Mouse (Mus musculus) embryonic stem cell, embryonic (primary cell): ENCODE data around the gene Etv6.

ENCODE experiments used
- CTCF ChIA-PET, 4 experiments: fragments of 300-600 bp in 2 of 4; fragments of 350-600 bp in 2 of 4; sonication (Branson Sonifier 250); formaldehyde crosslinking; loops; one replicate each; lab custom pipeline; 2022; ENCODE audit warnings: inconsistent platforms in 2 of 4; lab: Charles Lee
- POLR2A ChIA-PET, 4 experiments: fragments of 300-600 bp in 2 of 4; fragments of 350-600 bp in 2 of 4; sonication (Branson Sonifier 250); formaldehyde crosslinking; loops; one replicate each; lab custom pipeline; 2022; ENCODE audit warnings: antibody characterized with exemption in 4 of 4, inconsistent platforms in 1 of 4; lab: Charles Lee

The Etv6 gene

DNA sequence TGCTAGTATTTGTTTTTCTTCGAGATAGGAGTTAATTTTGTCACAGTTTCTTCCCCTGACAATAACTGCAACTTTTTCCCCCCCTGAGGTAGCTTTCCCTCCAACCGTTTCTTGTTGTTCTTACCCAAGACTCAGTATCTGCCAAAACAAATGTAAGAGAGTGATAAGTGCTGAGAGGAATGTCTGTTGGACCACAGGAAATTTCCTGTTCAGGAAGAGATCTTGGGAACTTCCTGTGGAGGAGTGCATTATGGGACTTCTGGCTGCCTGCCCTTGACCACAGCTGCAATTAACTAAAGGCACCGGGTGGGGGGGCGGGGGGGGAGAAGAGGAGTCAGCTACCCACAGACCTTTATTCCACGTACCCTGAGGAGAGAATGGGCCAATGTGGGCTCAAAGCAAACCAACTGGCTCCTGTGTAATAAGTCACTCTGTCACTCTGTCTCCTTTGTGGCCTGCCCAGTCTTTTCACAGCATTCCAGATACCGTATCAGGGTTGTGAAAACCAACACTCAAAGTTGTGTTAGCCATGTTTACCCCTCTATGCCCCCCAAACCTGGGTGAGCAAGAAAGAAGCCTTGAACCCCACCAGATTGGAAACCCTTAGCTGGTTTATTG lies 150.9 kb downstream of the Etv6 start:
- ChIA-PET CTCF (no interaction called here), POLR2A (interaction anchor here in 3 of 4 experiments (0.6 to 4.1 kb wide), 3 partner anchors 9 to 13 kb away, joined by 4 to 27 read pairs (median 4); no protein-coding TSS in a partner anchor)

DNA sequence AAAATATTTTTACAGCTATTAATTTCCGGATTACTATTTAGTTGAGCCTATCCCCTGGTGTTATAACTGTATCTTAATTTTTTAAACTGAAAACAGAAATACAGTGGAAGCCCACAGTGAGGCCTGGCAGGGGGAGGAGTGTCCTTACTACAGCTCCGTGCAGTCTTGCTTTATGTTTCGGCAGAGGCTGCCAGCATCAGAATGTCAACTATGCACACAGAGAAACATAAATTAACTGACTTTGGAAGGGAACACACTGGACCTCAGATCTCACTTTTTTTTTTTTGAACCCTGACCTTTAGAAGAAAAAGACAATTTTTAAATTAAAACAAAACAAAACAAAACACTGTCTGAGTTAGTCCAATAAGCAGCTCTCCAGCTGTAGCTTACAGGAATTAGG lies 153.2 kb downstream of the Etv6 start:
- ChIA-PET POLR2A (interaction anchor here in 3 of 4 experiments (0.6 to 4.1 kb wide), 11 partner anchors 9 to 765 kb away, joined by 3 to 27 read pairs (median 3); no protein-coding TSS in a partner anchor), CTCF (interaction anchor here in 2 of 4 experiments (0.6 to 0.7 kb wide), 2 partner anchors 193 to 379 kb away, joined by 3 to 5 read pairs; no protein-coding TSS in a partner anchor)

DNA sequence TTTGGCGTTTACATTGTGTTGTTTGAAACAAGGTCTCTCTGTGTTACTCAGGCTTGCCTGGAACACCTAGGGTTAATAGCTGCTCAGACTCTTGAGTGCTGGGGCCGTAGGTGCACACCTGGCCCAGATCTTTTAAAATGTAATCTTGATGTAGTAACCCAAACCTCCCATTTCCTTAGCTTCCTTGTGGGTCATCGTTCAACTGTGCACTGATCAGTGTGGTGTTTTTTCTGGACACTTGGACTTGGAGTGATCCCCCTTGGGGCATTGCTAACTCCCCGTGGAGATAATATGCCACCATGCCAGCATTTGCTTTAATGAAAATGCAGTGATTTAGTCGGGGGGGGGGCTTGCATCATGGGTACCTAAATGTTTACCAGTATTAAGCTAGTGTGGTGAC lies 153.7 kb downstream of the Etv6 start:
- ChIA-PET POLR2A (interaction anchor here (0.6 to 4.1 kb wide), 15 partner anchors 9 to 764 kb away, joined by 3 to 27 read pairs (median 3); no protein-coding TSS in a partner anchor), CTCF (no interaction called here)

DNA sequence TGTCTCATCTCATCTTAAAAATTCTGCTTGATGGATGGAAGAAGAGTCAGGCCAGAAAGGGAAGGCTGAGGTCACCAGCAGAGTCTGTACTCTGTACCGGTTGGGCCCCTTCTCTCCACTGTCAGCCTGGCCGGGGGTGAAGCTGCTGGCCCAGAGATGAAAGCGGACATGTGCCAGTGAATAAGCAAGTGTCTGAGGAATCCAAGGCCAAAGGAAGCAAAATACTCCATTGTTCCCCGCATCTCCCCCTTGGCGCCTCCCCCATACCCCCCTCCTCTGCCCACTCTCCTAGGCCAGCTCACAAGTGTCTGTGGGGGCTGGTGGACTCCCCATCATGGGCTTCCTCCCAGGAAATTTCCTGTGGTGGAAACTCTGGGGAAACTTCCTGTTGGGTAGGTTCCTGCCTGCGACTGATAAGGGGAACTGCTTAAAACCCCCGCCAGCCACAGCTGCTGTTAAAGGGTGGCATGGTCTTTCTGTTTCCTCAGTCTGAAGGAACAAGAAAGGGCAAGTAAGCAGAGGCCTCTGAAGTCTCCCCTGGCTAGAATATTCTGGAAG lies 154.2 kb downstream of the Etv6 start:
- CTCF ChIA-PET: no interaction called here
- POLR2A ChIA-PET: interaction anchor here (0.6 to 4.1 kb wide), 15 partner anchors 9 to 667 kb away, joined by 3 to 27 read pairs (median 3); no protein-coding TSS in a partner anchor

DNA sequence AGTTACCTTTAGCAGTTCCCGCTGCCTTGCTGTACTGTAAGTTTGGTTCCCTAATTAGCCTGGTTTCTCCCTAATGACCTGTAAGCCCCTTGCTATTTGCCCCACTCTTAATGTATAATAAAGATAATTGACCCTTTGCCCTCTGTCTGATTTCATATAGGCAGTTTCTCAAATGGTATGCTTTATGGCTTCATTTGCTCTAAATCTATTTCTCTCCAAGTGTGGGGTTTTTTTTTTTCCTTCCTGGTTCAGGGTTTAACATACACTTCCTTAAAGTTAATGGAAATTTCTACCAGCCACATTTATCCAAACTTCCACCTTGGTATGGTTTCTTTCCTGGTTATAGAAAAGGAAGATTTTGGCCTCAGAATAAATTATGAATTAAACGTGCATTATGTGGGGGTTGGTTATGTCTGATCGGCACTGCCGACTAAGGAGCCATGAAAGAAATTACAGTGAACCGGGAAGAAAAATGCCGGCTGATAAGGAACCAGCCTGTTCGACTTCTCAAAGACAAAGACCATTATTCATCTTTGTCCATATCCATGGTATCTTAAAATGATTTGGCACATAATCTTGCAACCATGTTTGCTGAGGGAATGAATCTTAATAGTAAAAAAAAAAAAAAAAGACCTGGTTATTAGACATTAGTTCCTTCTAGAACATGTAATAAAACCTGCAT lies 155.2 kb downstream of the Etv6 start:
- POLR2A ChIA-PET: interaction anchor here in 1 of 4 experiments (0.8 to 1.2 kb wide), 2 partner anchors 9 to 39 kb away, joined by 3 to 4 read pairs; no protein-coding TSS in a partner anchor
- CTCF ChIA-PET: no interaction called here

DNA sequence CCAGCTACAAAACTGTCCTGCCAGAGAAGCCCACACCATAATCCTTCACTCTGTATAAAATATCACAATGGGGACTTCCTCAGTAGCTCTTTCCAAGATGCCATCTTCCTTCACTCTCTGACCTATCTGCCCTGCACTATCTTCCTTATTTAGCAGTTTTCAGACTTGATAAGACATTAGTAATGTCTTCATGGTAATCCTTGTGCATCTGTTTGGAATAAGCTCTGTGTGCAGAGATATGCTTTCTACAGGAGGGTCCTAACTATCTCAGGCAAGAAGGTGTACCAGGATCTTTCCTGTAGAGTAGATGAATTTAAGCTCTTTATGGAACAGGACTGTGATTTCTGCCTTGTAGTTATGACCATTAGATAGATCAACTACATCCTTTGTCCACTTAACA lies 157.2 kb downstream of the Etv6 start:
- ChIA-PET POLR2A (interaction anchor here in 1 of 4 experiments (1.2 to 2.0 kb wide), 3 partner anchors 8 to 13 kb away, joined by 3 to 7 read pairs (median 6); no protein-coding TSS in a partner anchor), CTCF (no interaction called here)

DNA sequence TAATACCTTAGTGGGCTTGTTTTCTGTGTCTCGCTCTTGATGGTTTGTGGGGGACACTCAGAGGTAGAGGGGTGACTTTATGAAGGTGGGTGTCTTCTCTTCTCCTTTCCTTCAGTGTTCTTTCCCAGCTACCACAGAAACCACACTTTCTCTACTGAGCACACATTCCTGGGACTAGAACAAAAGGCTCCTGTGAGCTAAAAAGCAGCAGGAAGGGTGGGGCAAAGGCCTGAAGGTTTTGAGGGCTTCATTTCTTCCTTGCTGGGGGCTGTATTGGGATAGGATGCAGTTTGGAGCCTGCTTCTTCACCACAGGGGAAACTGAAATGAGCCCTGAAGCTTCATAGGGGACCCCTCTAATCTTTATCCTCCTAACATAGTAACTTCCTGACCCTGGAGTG lies 164.4 kb downstream of the Etv6 start:
- ChIA-PET CTCF (no interaction called here), POLR2A (interaction anchor here in 3 of 4 experiments (0.5 to 4.5 kb wide), 11 partner anchors 7 to 123 kb away, joined by 3 to 27 read pairs (median 4); no protein-coding TSS in a partner anchor)

DNA sequence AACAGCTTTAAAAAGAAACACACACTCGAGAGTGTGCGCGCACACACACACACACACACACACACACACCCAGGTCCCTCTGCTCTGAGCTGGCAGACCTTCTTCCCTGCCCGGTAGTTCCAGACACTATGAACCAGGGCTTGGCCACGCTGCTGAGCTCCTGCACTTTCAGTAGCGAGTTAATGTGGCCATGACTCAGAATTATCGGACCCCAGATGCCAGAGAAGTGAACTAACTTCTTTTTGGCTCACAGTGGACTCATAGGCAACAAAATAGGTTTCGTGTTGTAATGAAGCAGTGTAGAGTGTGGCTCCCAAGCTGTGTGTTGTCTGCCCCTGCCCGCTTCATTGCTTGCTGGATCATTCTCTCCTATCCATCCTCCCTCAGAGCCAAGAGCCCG lies 165.1 kb downstream of the Etv6 start:
- POLR2A ChIA-PET: interaction anchor here in 3 of 4 experiments (0.6 to 4.5 kb wide), 11 partner anchors 8 to 122 kb away, joined by 3 to 27 read pairs (median 4); no protein-coding TSS in a partner anchor
- CTCF ChIA-PET: no interaction called here

DNA sequence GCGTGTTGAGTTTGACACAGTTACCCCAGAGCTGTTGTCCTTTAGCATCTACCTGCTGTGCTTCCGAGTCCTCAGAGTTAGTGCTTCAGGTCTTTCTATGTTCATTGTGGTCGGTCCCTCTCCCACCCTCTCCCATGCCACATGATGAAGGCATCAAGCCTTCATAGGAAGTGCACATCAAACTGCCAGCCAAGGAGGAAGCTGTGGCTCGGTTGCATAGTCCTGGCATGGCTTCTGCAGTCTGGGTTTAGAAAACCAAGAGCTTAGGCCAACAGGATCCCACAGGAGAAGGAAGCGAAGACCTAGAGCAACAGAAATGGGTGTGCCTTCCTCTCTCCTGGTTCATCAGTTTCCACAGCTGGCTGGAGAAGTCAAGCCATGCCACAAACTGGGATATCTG lies 166.7 kb downstream of the Etv6 start:
- CTCF ChIA-PET: no interaction called here
- POLR2A ChIA-PET: interaction anchor here in 1 of 4 experiments (0.6 kb wide), 2 partner anchors 13 to 15 kb away, joined by 3 read pairs; no protein-coding TSS in a partner anchor

DNA sequence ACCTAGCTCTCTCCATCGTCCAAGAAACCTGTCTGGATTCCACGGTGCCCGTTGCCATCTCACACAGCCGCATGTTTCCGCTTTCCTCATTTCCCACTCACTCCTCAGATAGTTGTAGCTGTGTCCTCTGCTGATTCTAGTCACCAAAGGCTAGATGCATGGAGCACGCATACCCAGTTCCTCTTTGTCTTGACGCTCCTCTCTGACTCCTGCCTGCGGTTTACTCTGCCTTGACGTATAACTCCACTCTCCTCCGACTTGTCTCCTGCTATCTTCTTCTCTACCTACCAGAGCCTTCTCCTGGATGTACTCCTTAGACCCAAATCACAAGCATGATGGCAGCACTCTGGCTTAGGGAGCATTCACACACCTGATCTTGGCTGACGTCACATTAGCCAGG lies 169.7 kb downstream of the Etv6 start:
- ChIA-PET CTCF (no interaction called here), POLR2A (interaction anchor here in 1 of 4 experiments (0.6 kb wide), 1 partner anchor 396 kb away, joined by 3 read pairs; no protein-coding TSS in a partner anchor)

DNA sequence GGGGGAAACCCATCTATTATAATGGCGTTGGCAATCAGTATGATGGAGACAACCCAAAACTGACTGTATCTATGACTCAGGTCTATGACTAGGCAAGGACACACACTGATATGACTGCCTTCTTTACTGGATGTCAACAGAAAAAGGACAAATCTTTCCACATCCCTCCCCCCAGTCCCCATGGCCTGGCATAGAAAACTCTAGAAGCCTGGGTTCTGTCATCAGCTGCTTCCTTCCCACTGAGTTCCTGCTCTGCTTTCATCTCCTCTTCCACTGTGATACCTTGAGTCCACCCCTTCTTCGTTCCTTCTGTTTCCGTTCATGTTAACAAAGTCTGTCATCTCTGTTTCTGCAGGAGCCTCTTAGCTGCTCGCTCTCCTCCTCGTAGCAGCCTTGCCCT lies 170.2 kb downstream of the Etv6 start:
- ChIA-PET POLR2A (interaction anchor here in 2 of 4 experiments (0.6 to 1.0 kb wide), 2 partner anchors 26 to 395 kb away, joined by 3 read pairs; no protein-coding TSS in a partner anchor), CTCF (no interaction called here)

DNA sequence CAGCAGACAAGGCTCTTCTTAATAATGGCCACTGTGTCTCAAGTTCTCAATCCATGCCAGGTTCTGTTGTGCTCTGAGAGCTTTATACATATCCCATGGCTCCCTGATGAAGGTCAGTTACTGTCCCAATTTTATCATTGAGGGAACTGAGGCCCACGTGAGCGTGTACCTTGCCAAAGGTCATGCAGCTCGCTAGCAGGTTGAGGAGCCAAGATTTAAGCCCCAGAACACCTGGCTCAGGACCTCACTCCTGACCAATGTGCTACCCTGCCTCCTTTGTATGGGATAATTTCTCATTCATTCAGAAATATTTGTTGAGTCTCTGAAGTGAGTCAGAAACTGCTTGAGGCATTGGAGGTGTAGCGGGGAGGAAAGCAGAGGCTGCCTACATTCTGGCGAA lies 170.8 kb downstream of the Etv6 start:
- POLR2A ChIA-PET: interaction anchor here in 1 of 4 experiments (1.0 kb wide), 1 partner anchor 27 kb away, joined by 3 read pairs; no protein-coding TSS in a partner anchor
- CTCF ChIA-PET: no interaction called here

DNA sequence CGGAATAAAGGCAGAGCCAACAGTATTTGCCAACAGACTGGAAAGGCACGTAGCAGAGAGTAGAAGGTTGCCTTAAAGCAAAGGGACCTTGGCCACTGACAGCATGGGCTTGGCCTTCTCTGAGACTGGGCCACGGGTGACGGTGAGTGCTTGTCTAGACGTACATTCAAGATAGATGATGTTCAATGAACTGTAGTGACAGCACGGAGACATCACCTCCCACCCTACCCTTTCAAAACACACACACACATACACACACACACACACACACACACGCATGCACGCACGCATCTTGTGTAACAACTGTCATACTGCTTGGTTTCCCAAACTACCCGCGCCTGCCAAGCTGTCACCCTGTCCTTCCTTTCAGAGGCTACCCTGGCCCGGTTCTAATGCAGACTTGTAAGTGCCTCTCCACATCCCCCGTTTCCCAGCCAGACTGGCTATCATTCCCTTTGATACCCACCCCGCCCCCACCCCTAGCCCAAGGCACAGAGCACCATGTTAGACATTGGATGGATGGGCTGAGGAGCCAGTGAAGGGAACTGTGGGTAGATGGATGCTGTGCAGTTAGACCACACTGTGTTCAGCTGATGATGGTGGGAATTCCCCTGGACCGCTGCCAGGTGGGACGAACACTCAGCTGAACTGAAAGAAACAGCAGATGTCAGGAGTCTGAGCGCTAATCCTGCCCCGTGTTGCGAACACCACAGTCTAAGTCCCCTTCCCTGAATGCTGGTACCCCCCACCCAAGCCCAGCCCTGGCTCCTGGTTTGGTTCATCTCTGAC lies 172.1 kb downstream of the Etv6 start:
- CTCF ChIA-PET: interaction anchor here in 1 of 4 experiments (0.6 to 0.7 kb wide), 2 partner anchors 161 to 388 kb away, joined by 6 to 12 read pairs; no protein-coding TSS in a partner anchor

DNA sequence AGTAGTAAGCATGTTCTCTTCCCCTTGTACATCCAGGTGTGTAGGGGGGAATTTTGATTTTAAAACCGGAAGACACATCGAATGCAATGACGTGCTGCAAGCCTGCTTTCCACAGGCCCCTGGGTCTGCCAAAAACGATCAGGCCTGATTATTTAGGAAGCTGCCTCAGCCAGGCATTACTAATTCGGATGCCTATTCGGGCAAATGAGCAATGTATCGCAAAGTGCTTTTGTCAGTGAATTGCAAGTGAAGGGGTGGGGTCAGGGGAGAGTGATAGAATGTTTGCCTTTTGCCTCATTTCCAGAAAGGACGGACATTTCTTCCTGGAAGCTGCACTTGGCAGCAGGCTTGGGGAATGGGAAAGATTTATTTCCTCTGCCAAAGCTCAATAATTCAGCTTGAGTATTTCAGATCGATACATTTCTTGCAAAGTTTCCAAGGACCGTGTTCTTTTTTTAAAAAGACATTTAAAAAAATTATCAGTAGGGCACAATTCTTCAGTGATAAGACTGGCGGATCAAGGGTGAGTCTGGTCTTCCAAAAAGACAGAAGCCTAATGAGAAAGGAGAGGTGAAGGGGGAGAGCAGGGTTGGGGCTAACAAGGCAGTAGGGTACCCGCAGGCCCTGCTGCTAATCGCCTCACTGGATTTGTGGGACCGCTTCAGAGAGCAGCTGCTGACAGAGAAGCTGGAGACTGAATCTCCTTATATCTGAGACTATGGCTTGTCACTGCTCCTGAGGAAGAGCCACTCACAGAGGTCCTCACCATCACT lies 172.9 kb downstream of the Etv6 start:
- CTCF ChIA-PET: interaction anchor here in 1 of 4 experiments (0.6 to 0.7 kb wide), 2 partner anchors 160 to 387 kb away, joined by 6 to 12 read pairs; no protein-coding TSS in a partner anchor
- POLR2A ChIA-PET: interaction anchor here in 1 of 4 experiments (1.0 to 1.8 kb wide), 6 partner anchors 8 to 173 kb away, joined by 3 to 6 read pairs (median 4); partner anchors contain the start of gene Etv6

More for the DNA sequence above, 172.1 kb downstream of the Etv6 start:
- POLR2A ChIA-PET: interaction anchor here in 1 of 4 experiments (1.0 to 1.8 kb wide), 5 partner anchors 8 to 172 kb away, joined by 3 to 6 read pairs (median 4); partner anchors contain the start of gene Etv6

DNA sequence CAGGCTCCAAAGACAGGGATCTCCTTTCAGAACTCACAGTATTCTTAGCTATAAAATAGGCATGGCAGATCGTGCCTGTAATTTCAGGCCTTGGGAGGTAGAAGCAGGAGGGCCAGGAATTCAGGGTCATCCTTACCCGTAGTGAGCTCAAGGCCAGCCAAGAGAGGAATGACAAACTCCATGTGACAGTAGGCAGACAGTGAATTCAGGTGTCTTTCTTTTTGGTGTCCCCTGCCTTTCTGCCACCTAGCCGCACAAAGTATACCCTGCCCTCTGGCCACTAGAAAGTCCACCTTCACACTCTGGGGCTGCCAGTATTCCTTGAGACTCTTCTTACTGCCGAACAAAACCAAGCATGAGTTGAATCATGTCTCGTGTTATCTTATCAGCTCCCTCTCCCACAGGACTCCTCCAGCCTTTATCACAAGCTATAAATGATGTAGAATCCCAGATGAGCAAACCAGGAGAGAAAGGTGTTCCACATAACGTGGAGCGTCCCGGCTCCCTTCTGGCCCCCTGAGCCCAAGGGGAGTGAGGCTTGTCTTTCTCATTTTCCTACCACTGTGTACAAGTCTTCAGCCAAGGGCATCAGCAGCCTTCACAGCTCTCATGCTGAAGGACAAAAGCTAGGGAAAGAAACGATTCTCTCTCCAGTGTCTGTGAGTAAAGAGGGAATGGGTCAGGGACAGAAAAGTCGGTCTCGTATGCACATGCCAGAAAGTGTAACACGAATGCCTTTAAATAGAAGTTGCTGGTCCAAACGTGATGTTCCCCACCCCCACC lies 175.4 kb downstream of the Etv6 start:
- ChIA-PET CTCF (no interaction called here), POLR2A (interaction anchor here in 3 of 4 experiments (1.2 kb wide), 3 partner anchors 9 to 67 kb away, joined by 3 read pairs; no protein-coding TSS in a partner anchor)

DNA sequence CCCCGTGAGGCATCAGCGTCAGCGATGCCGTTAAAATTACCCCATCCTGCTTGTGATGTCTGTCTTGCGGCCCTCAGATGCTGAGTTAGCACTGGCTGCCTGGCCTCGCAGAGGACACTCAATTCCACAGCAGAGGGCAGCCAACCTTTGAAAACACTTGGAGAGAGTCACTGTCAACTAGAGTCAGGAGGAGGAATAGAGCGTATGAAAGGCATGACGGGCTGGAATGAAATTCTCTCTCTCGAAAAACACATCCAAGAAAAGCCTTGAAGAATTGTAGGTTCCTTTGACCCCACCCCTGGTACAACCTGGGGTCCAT lies 175.9 kb downstream of the Etv6 start:
- POLR2A ChIA-PET: interaction anchor here in 2 of 4 experiments (0.7 to 1.2 kb wide), 2 partner anchors 67 to 814 kb away, joined by 3 to 5 read pairs; no protein-coding TSS in a partner anchor
- CTCF ChIA-PET: no interaction called here
